Mouse (Mus musculus) liver, adult 2 months (tissue): ENCODE data around the gene Frmd4a. TPM values are rescaled to one million over a fixed set of nuclear protein-coding genes. Genes with fewer than 3 reads are reported as not detected.

Experiments used
- DNase-seq: peaks from one replicate; pipeline ENCODE4 v3.0.0-alpha.2; 2011; ENCODE audit warnings: low read depth, low spot score; ENCODE audit errors: extremely low read depth
- H3K27ac ChIP-seq: fragments of 200-500 bp; replicated peaks from 2 replicates; pipeline ENCODE4 v1.5.1; 2012; ENCODE audit warnings: low read depth, mild to moderate bottlenecking, control low read depth, inconsistent platforms, low read length; ENCODE audit not compliant: insufficient read depth
- H3K27me3 ChIP-seq: fragments of 200-500 bp; 2 replicates; pipeline ENCODE4 v1.6.1; 2012; ENCODE audit warnings: mild to moderate bottlenecking, moderate library complexity, low read length, inconsistent platforms; ENCODE audit not compliant: control insufficient read depth, insufficient read depth
- H3K36me3 ChIP-seq: fragments of 200-500 bp; 2 replicates; pipeline ENCODE4 v1.6.1; 2012; ENCODE audit warnings: low read length, inconsistent platforms; ENCODE audit not compliant: control insufficient read depth, insufficient read depth
- H3K4me1 ChIP-seq: fragments of 200-500 bp; 2 replicates; pipeline ENCODE4 v1.6.1; 2011; ENCODE audit warnings: low read length; ENCODE audit not compliant: control insufficient read depth, insufficient read depth
- H3K4me3 ChIP-seq: fragments of 200-500 bp; 2 replicates; pipeline ENCODE4 v1.5.1; 2011; ENCODE audit warnings: low read depth, mild to moderate bottlenecking, control low read depth, low read length, moderate library complexity; ENCODE audit not compliant: insufficient read depth
- H3K79me2 ChIP-seq: fragments of 200-500 bp; 2 replicates; pipeline ENCODE4 v1.6.1; 2012; ENCODE audit warnings: inconsistent platforms, mild to moderate bottlenecking, low read length, moderate library complexity; ENCODE audit not compliant: control insufficient read depth, insufficient read depth
- H3K9ac ChIP-seq: fragments of 200-500 bp; 2 replicates; pipeline ENCODE4 v1.6.1; 2012; ENCODE audit warnings: low read depth, mild to moderate bottlenecking, control low read depth, inconsistent platforms, low read length
- CTCF ChIP-seq: fragments of 200-500 bp; IDR thresholded peaks from 2 replicates; pipeline ENCODE4 v1.5.1; 2011; ENCODE audit warnings: low read depth, low read length, control low read depth
- POLR2A ChIP-seq: fragments of 200-500 bp; IDR thresholded peaks from 2 replicates; pipeline ENCODE4 v1.6.1; 2011; ENCODE audit warnings: low read length, control low read depth; ENCODE audit not compliant: insufficient read depth; ENCODE audit errors: extremely low read depth
- WGBS: fragments of 180-500 bp; shearing (Covaris S2); methylation state at CpG from one replicate; pipeline ENCODE4 v1.1.7; 2018; 5-methylcytosine and 5-hydroxymethylcytosine counted together
- polyA plus RNA-seq: library from polyadenylated mRNA; depleted of rRNA; stranded (reverse); fragments of >200 nt; gene quantifications from 2 replicates; pipeline ENCODE4 v1.2.3, GENCODE M21; 2012
- total RNA-seq: library from RNA; depleted of rRNA; stranded (reverse); fragments of >200 nt; gene quantifications from 2 replicates; pipeline ENCODE4 v1.2.3, GENCODE M21; 2014

Frmd4a gene
- total and polyA plus RNA-seq, 2 experiments = 2.1 to 3.1 TPM

DNA sequence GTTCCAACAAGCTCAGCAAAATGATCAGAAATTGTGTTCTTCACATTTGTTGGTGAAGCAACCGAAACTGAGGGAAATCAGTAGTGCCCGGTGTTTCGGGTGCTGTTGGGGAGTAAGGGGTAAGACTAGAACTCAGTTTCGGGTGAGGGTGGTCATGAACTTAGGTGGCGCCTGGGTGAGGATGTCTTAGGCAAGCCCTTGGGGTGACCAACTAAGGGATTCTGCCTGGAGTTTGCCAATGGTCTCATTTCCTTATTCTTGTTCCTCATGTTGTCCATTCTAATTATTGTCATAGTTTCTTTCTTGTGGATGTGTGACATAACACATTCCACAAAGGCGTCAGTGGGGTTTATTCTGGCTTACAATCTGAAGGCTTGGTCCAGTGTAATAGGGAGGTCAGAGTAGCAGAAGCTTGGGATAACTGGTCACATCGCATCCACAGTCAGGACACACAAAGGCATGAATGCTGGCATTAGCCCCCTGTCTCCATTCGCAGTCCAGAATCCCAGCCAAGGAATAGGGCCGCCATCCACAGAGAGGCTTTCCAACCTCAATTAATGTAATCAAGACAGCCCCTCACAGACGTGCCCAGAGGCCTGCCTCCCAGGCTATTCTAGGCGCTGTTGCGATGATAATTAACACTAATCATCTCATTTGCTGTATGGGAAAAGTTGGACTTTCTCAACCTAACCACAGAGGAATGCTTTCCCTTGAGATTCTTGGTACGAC, 490.5 kb downstream of the Frmd4a start:
- TF ChIP-seq POLR2A (no peak), CTCF (no peak)
- Histone ChIP-seq H3K27me3 (no peaks in the 10 kb centered on the region), H3K4me1 (peaks cover 7% of the 10 kb centered on the region), H3K4me3 (no peak overlapping the region), H3K79me2 (no peaks in the 10 kb centered on the region), H3K9ac (no peak overlapping the region), H3K27ac (no peak overlapping the region), H3K36me3 (no peaks in the 10 kb centered on the region)
- DNase-seq = peak; percentile 42
- WGBS = 91% methylated on average over 13 of the region's 13 CpGs

GRCm38 (mm10) chr2:4508959-4509615, 491.6 kb downstream of the Frmd4a start:
- H3K79me2 ChIP-seq = no peaks in the 10 kb centered on the region
- no peaks in the 10 kb centered on the region for H3K36me3 ChIP-seq
- H3K9ac ChIP-seq = no peak overlapping the region
- peaks cover 7% of the 10 kb centered on the region for H3K4me1 ChIP-seq
- no peaks in the 10 kb centered on the region for H3K27me3 ChIP-seq
- H3K27ac ChIP-seq = no peak overlapping the region
- WGBS = 30% methylated on average over 10 of the region's 10 CpGs
- TF ChIP-seq CTCF (no peak), POLR2A (no peak)
- no peak for DNase-seq
- no peak overlapping the region for H3K4me3 ChIP-seq

GRCm38 (mm10) chr2:4509739-4510138, 492.2 kb downstream of the Frmd4a start:
- H3K4me1 ChIP-seq = peaks cover 7% of the 10 kb centered on the region
- no peak for TF ChIP-seq CTCF
- no peak for TF ChIP-seq POLR2A
- H3K79me2 ChIP-seq = no peaks in the 10 kb centered on the region
- no peak overlapping the region for H3K4me3 ChIP-seq
- no peaks in the 10 kb centered on the region for H3K27me3 ChIP-seq
- no peak overlapping the region for H3K27ac ChIP-seq
- H3K9ac ChIP-seq = no peak overlapping the region
- WGBS = 36% methylated on average over 5 of the region's 5 CpGs
- H3K36me3 ChIP-seq = no peaks in the 10 kb centered on the region
- DNase-seq = no peak

- peak; percentile 45 for DNase-seq
- TF ChIP-seq CTCF (no peak), POLR2A (no peak)
- no peak overlapping the region for H3K9ac ChIP-seq
- no peaks in the 10 kb centered on the region for H3K27me3 ChIP-seq
- no peak overlapping the region for H3K4me3 ChIP-seq
- no peaks in the 10 kb centered on the region for H3K36me3 ChIP-seq
- 37% methylated on average over 11 of the region's 11 CpGs for WGBS
- no peak overlapping the region for H3K27ac ChIP-seq
- H3K4me1 ChIP-seq = peaks cover 7% of the 10 kb centered on the region
- H3K79me2 ChIP-seq = no peaks in the 10 kb centered on the region
Measured at GRCm38 (mm10) chr2:4510208-4511079, 492.9 kb downstream of the Frmd4a start.

GRCm38 (mm10) chr2:4511080-4511386, 493.5 kb downstream of the Frmd4a start:
- TF ChIP-seq CTCF = no peak
- TF ChIP-seq POLR2A = no peak
- WGBS = 91% methylated on average over 2 of the region's 2 CpGs
- Histone ChIP-seq H3K9ac (no peak overlapping the region), H3K4me3 (no peak overlapping the region), H3K27me3 (no peaks in the 10 kb centered on the region), H3K27ac (no peak overlapping the region), H3K36me3 (no peaks in the 10 kb centered on the region), H3K4me1 (peaks cover 7% of the 10 kb centered on the region), H3K79me2 (no peaks in the 10 kb centered on the region)
- DNase-seq = no peak
